Mouse (Mus musculus) lung, adult 2 months (tissue): Measurements from ENCODE around the gene Rbm45.

Experiments
- CTCF ChIP-seq: fragments of 200-500 bp; IDR thresholded peaks from 2 replicates; pipeline ENCODE4 v1.5.1; 2011; ENCODE audit warnings: mild to moderate bottlenecking, low read length, control low read depth; ENCODE audit not compliant: insufficient read depth
- POLR2A ChIP-seq: fragments of 200-500 bp; IDR thresholded peaks from 2 replicates; pipeline ENCODE4 v1.6.1; 2011; ENCODE audit warnings: low read depth, mild to moderate bottlenecking, control low read depth, low read length, borderline replicate concordance; ENCODE audit errors: extremely low read depth

DNA sequence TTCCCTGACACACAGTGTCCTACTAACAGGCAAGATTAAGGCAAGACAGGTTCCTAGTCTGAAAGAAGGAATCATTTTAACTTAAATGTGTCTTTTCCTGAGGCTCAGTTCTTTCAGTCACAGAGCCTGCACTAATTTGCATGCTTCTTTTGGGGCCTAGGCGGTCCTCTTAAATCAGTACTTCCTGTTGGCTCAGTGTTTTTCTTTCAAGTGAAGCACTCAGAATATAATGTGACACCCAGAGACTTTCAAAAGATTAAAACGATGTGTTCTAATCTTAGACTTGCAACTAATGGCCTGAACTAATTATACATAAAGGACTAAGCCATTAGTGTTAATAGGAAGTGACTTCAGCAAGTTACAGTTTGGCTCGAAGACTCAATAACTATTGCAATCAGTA, 59.5 kb downstream of the Rbm45 start:
- no peak for TF ChIP-seq CTCF
- TF ChIP-seq POLR2A: no peak
